Mouse (Mus musculus) intestine, postnatal 0 days (tissue): ENCODE results near the gene Tmem200c. TPM values are rescaled to one million over a fixed set of nuclear protein-coding genes. Genes with fewer than 3 reads are reported as not detected.

ENCODE experiments used
- ATAC-seq: fragments of 200-750 bp; cut with Nextera tagmentation; 2 replicates; pipeline ENCODE4 v1.8.0; 2017; ENCODE audit warnings: mild to moderate bottlenecking, moderate TSS enrichment, moderate library complexity
- H3K27ac ChIP-seq: fragments of 300-500 bp; sonication (generic); 2 replicates; pipeline ENCODE4 v1.5.1; 2014; ENCODE audit warnings: mild to moderate bottlenecking, low read depth, low read length, moderate library complexity
- H3K27me3 ChIP-seq: fragments of 300-500 bp; sonication (generic); replicated peaks from 2 replicates; pipeline ENCODE4 v1.6.1; 2014; ENCODE audit warnings: low read length, mixed read lengths; ENCODE audit not compliant: control insufficient read depth, insufficient read depth
- H3K36me3 ChIP-seq: fragments of 300-500 bp; sonication (generic); 2 replicates; pipeline ENCODE4 v1.6.1; 2014; ENCODE audit warnings: mild to moderate bottlenecking, moderate library complexity; ENCODE audit not compliant: control insufficient read depth, insufficient read depth
- H3K4me1 ChIP-seq: fragments of 300-500 bp; sonication (generic); replicated peaks from 2 replicates; pipeline ENCODE4 v1.6.1; 2014; ENCODE audit warnings: antibody characterized with exemption, low read length, mixed read lengths; ENCODE audit not compliant: control insufficient read depth, insufficient read depth
- H3K4me2 ChIP-seq: fragments of 300-500 bp; sonication (generic); replicated peaks from 2 replicates; pipeline ENCODE4 v1.6.1; 2014; ENCODE audit warnings: low read depth, mild to moderate bottlenecking, moderate library complexity
- H3K4me3 ChIP-seq: fragments of 300-500 bp; sonication (generic); 2 replicates; pipeline ENCODE4 v1.5.1; 2014; ENCODE audit warnings: low read depth, low read length
- H3K9ac ChIP-seq: fragments of 300-500 bp; sonication (generic); 2 replicates; pipeline ENCODE4 v1.6.1; 2014; ENCODE audit warnings: mild to moderate bottlenecking, low read depth, low read length
- H3K9me3 ChIP-seq: fragments of 300-500 bp; sonication (generic); 2 replicates; pipeline ENCODE4 v1.6.1; 2016; ENCODE audit warnings: mixed run types; ENCODE audit not compliant: control insufficient read depth
- CTCF ChIP-seq: sonication (generic); IDR thresholded peaks from 2 replicates; pipeline ENCODE4 v1.5.1; 2016; ENCODE audit warnings: low read depth, mild to moderate bottlenecking, control low read depth, antibody characterized with exemption, moderate library complexity
- WGBS: fragments of 180-500 bp; shearing (Covaris S2); extraction: QIAGEN DNeasy Blood & Tissue Kit; methylation state at CpG from one replicate; pipeline ENCODE4 v1.1.7; 2014; 5-methylcytosine and 5-hydroxymethylcytosine counted together
- polyA plus RNA-seq: library from polyadenylated mRNA; unstranded; fragments of >200 nt; fragmentation: Nextera tagmentation; extraction: Ambion mirVana; gene quantifications from 2 replicates; pipeline ENCODE4 v1.2.1, GENCODE M21; 2015

The Tmem200c gene
- polyA plus RNA-seq, 1 experiment from 2014 or later, result 0.25 TPM

- H3K36me3 ChIP-seq, result no peaks in the 10 kb centered on the region
- 42% methylated on average over 10 of the region's 10 CpGs for WGBS
- no peak for TF ChIP-seq CTCF
- no peaks in the 10 kb centered on the region for H3K9me3 ChIP-seq
- H3K27me3 ChIP-seq, result peaks cover 55% of the 10 kb centered on the region
- peak overlapping the region; percentile 99 for H3K4me2 ChIP-seq
- no peak overlapping the region for H3K27ac ChIP-seq
- ATAC-seq, result no peak
- 0 out of 2 replicates have a peak, but pooled peaks cover 3% of the 10 kb centered on the region for H3K4me1 ChIP-seq
- no peak overlapping the region for H3K9ac ChIP-seq
- H3K4me3 ChIP-seq, result peak overlapping the region; percentile 54
Observed at GRCm38 (mm10) chr17:68840572-68840939, 14.1 kb downstream of the Tmem200c start.

GRCm38 (mm10) chr17:68841097-68841891 lies 14.9 kb downstream of the Tmem200c start:
- Histone ChIP-seq H3K9me3 (no peaks in the 10 kb centered on the region), H3K4me2 (peak overlapping the region; percentile 99), H3K4me1 (0 out of 2 replicates have a peak, but pooled peaks cover 3% of the 10 kb centered on the region), H3K27me3 (peaks cover 50% of the 10 kb centered on the region), H3K4me3 (peak overlapping the region; percentile 54), H3K27ac (no peak overlapping the region), H3K9ac (peak overlapping the region; percentile 17; the same call in 1 of the 2 replicates), H3K36me3 (no peaks in the 10 kb centered on the region)
- ATAC-seq, result peak; percentile 75
- peak; percentile 81 for TF ChIP-seq CTCF
- WGBS, result under 1% methylated on average over 65 of the region's 75 CpGs

- H3K4me2 ChIP-seq, result peak overlapping the region; percentile 99
- ATAC-seq, result peak; percentile 48; the same call in 1 of the 2 replicates
- 4% methylated on average over 22 of the region's 22 CpGs for WGBS
- 0 out of 2 replicates have a peak overlapping the region, but pooled peaks have one; percentile 17 for H3K9ac ChIP-seq
- H3K4me3 ChIP-seq, result peak overlapping the region; percentile 54
- no peak for TF ChIP-seq CTCF
- H3K4me1 ChIP-seq, result 0 out of 2 replicates have a peak, but pooled peaks cover 3% of the 10 kb centered on the region
- no peak overlapping the region for H3K27ac ChIP-seq
- H3K9me3 ChIP-seq, result no peaks in the 10 kb centered on the region
- no peaks in the 10 kb centered on the region for H3K36me3 ChIP-seq
- H3K27me3 ChIP-seq, result peaks cover 44% of the 10 kb centered on the region
Observed at GRCm38 (mm10) chr17:68841892-68842252, 15.4 kb downstream of the Tmem200c start.

- no peak for TF ChIP-seq CTCF
- Histone ChIP-seq H3K9ac (no peak overlapping the region), H3K9me3 (no peaks in the 10 kb centered on the region), H3K36me3 (no peaks in the 10 kb centered on the region), H3K4me1 (0 out of 2 replicates have a peak, but pooled peaks cover 3% of the 10 kb centered on the region), H3K4me3 (no peak overlapping the region), H3K27ac (no peak overlapping the region), H3K4me2 (no peak overlapping the region), H3K27me3 (peaks cover 12% of the 10 kb centered on the region)
- no peak for ATAC-seq
- WGBS, result 92% methylated on average over 5 of the region's 5 CpGs
Observed at GRCm38 (mm10) chr17:68845931-68846330, 19.5 kb downstream of the Tmem200c start.

GRCm38 (mm10) chr17:68848739-68849138 lies 22.3 kb downstream of the Tmem200c start:
- Histone ChIP-seq H3K4me1 (no peaks in the 10 kb centered on the region), H3K9ac (no peak overlapping the region), H3K27me3 (no peaks in the 10 kb centered on the region; the same call in 1 of the 2 replicates), H3K27ac (no peak overlapping the region), H3K36me3 (no peaks in the 10 kb centered on the region), H3K4me2 (no peak overlapping the region), H3K9me3 (no peaks in the 10 kb centered on the region), H3K4me3 (no peak overlapping the region)
- WGBS, result 85% methylated on average over 6 of the region's 6 CpGs
- ATAC-seq, result no peak
- TF ChIP-seq CTCF, result no peak

GRCm38 (mm10) chr17:68852171-68852966 lies 25.9 kb downstream of the Tmem200c start:
- TF ChIP-seq CTCF, result peak; percentile 67
- 84% methylated on average over 7 of the region's 7 CpGs for WGBS

More at GRCm38 (mm10) chr17:68852171-68852966, 25.9 kb downstream of the Tmem200c start:
- ATAC-seq, result no peak
- Histone ChIP-seq H3K9ac (no peak overlapping the region), H3K36me3 (no peaks in the 10 kb centered on the region), H3K27me3 (no peaks in the 10 kb centered on the region), H3K4me2 (no peak overlapping the region), H3K4me1 (no peaks in the 10 kb centered on the region), H3K27ac (no peak overlapping the region), H3K9me3 (no peaks in the 10 kb centered on the region), H3K4me3 (no peak overlapping the region)
